Mouse (Mus musculus): ENCODE measurements around the gene Slc6a6.
A peak's percentile ranks its signal among the peaks of the same experiment; 100 is the strongest.

Gene Slc6a6

GRCm38 (mm10) chr6:91703459-91703858, 19.6 kb downstream of the Slc6a6 start:
- DNase-seq: no peak

- DNase-seq: no peak
Observed at GRCm38 (mm10) chr6:91704446-91704845, 20.6 kb downstream of the Slc6a6 start.

GRCm38 (mm10) chr6:91705651-91706050, 21.8 kb downstream of the Slc6a6 start:
- DNase-seq: no peak

GRCm38 (mm10) chr6:91706072-91706776, 22.4 kb downstream of the Slc6a6 start:
- no peak for DNase-seq

GRCm38 (mm10) chr6:91707276-91707885, 23.5 kb downstream of the Slc6a6 start:
- peak; percentile 25 for DNase-seq

GRCm38 (mm10) chr6:91707886-91708564, 24.2 kb downstream of the Slc6a6 start:
- no peak for DNase-seq

GRCm38 (mm10) chr6:91708919-91709318, 25.1 kb downstream of the Slc6a6 start:
- no peak for DNase-seq

- no peak for DNase-seq
Observed at GRCm38 (mm10) chr6:91710345-91710930, 26.6 kb downstream of the Slc6a6 start.

- no peak for DNase-seq
Observed at GRCm38 (mm10) chr6:91712097-91712854, 28.4 kb downstream of the Slc6a6 start.

- DNase-seq: no peak
Observed at GRCm38 (mm10) chr6:91712855-91713331, 29.0 kb downstream of the Slc6a6 start.

- DNase-seq: no peak
Observed at GRCm38 (mm10) chr6:91713370-91713896, 29.6 kb downstream of the Slc6a6 start.

- DNase-seq: no peak
Observed at GRCm38 (mm10) chr6:91715023-91715422, 31.2 kb downstream of the Slc6a6 start.

GRCm38 (mm10) chr6:91715988-91716810, 32.3 kb downstream of the Slc6a6 start:
- no peak for DNase-seq

- no peak for DNase-seq
Observed at GRCm38 (mm10) chr6:91718067-91718466, 34.2 kb downstream of the Slc6a6 start.

- DNase-seq: no peak
Observed at GRCm38 (mm10) chr6:91718603-91719002, 34.8 kb downstream of the Slc6a6 start.

GRCm38 (mm10) chr6:91719042-91719747, 35.3 kb downstream of the Slc6a6 start:
- peak; percentile 38 for DNase-seq

- no peak for DNase-seq
Observed at GRCm38 (mm10) chr6:91719865-91720533, 36.1 kb downstream of the Slc6a6 start.

GRCm38 (mm10) chr6:91720588-91721214, 36.8 kb downstream of the Slc6a6 start:
- DNase-seq: no peak

GRCm38 (mm10) chr6:91721215-91721701, 37.4 kb downstream of the Slc6a6 start:
- no peak for DNase-seq

GRCm38 (mm10) chr6:91727361-91727760, 43.5 kb downstream of the Slc6a6 start:
- DNase-seq: no peak

Data from cerebellum, adult 8-10 months (tissue).